Comparison of ENCODE assay signal across 8 mouse cellular contexts in the genomic region with DNA sequence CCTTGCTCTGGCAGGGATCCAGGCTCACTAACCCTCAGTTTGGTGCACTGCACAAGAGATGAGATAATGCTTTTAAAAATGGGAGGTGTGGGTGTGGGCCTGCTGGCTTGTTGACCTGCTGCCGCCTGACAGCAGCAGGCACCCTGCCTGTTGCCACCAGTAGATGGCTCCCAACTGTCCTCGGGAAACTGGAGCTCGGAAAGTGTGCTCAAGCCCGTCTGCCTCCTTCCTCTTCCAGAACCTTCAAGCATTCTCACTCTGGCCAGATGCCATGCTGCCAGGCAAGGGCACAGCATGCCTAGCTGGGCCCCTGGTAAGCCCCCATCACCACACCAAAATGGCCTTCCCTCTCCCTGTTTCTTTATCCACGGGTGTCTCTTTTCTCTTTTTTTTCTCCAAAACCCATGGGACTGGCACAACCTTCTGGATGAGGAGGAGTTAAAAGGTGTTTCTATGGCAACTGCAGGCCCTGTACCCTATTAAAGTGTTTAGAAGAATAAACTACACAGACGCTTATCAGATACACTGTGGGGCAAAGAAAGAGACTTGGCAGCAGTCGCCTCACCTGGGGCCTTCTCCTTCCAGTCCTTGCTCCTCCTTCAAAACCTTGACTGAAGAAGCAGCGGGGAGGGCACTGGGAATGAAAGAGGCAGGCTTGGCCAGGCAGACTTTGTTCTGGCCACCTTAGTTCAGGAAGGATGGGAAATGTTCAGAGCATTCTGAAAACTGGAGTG. TPM values are rescaled to one million over a fixed set of nuclear protein-coding genes. Genes with fewer than 3 reads are reported as not detected.
A peak's percentile ranks its signal among the peaks of the same experiment; 100 is the strongest.
DNase-seq lines count a peak whose midpoint lies in the region; ATAC-seq lines count a peak whose summit lies in the region.

No protein-coding gene starts in this region.

- WGBS in hindbrain, embryonic 14.5 days = 19% methylated on average over 8 of the region's 8 CpGs

- peak overlapping the region; percentile 40; the same call in 1 of the 2 replicates for H3K4me3 ChIP-seq in hindbrain, embryonic 14.5 days (replicated peaks; ENCODE audit: low read length)

- peak overlapping the region; percentile 98 for H3K4me2 ChIP-seq in hindbrain, embryonic 14.5 days (replicated peaks)

- H3K4me1 ChIP-seq in hindbrain, embryonic 14.5 days (replicated peaks; ENCODE audit: control insufficient read depth, insufficient read depth, low read length) = peaks cover 31% of the 10 kb centered on the region

- 0 out of 2 replicates have a peak, but pooled peaks have one; percentile 25 for ATAC-seq in hindbrain, embryonic 14.5 days (ENCODE audit: low FRiP score)
- ATAC-seq in erythroid progenitor cell, adult 5-6 weeks (replicated peaks; ENCODE audit: low FRiP score, poor library complexity, severe bottlenecking) = no peak

- no peak overlapping the region; the same call in 1 of the 2 replicates for H3K9ac ChIP-seq in hindbrain, embryonic 14.5 days

- H3K27ac ChIP-seq in hindbrain, embryonic 14.5 days = no peak overlapping the region

- peaks cover 13% of the 10 kb centered on the region for H3K27me3 ChIP-seq in hindbrain, embryonic 14.5 days (ENCODE audit: control insufficient read depth, insufficient read depth, low read length)

- no peaks in the 10 kb centered on the region for H3K9me3 ChIP-seq in hindbrain, embryonic 14.5 days (ENCODE audit: control insufficient read depth, low read length)

- peak; percentile 71 for DNase-seq in ZHBTc4 (ENCODE audit: low read depth, low spot score)
- DNase-seq in cerebellum, postnatal 14 days = peak; percentile 85 to 87
- DNase-seq in gastrocnemius, adult 18-20 months (ENCODE audit: low spot score) = peak; percentile 88
- DNase-seq in hindbrain, embryonic 14.5 days (ENCODE audit: low spot score) = peak; percentile 63
- DNase-seq in layer of hippocampus, postnatal 36 days = peak; percentile 64 to 65
- peak; percentile 83 for DNase-seq in lung, postnatal 14 days
- DNase-seq in retina, postnatal 7 days (ENCODE audit: low read depth, low spot score) = peak; percentile 21

- H3K36me3 ChIP-seq in hindbrain, embryonic 14.5 days (replicated peaks; ENCODE audit: control insufficient read depth, insufficient read depth) = no peaks in the 10 kb centered on the region

RNA-seq across cellular contexts. Expression of a gene that starts 2.8 kb away (rescaled TPM):
- total RNA-seq in gastrocnemius, adult 18-20 months (2021) = 10 to 100 TPM; 59.2 to 63.2 TPM
- 42.5 and 45.1 TPM in 2 replicates for polyA plus RNA-seq in hindbrain, embryonic 14.5 days (2014; fragmentation: Nextera tagmentation; extraction: Ambion mirVana)
- total RNA-seq in layer of hippocampus, postnatal 36 days (2021) = 10 to 100 TPM; 49.2 to 60.3 TPM
- 0.72 TPM in 1 of 2 replicates, not detected in the other for total RNA-seq in erythroid progenitor cell, adult 5-6 weeks (2015; ENCODE audit: low replicate concordance)
- total RNA-seq in erythroid progenitor cell, adult 5-6 weeks (2017; ENCODE audit: low replicate concordance) = 0.64 TPM in 1 of 2 replicates, not detected in the other

Comparison
In these comparisons a context has a peak if more than half of its experiments do, and no peak if none do; other contexts are left out.
1. DNase-seq: peak in every context shown above with its lines; median percentile 88 in gastrocnemius, adult 18-20 months; 86 in cerebellum, postnatal 14 days; 83 in lung, postnatal 14 days; 71 in ZHBTc4; 64 in layer of hippocampus, postnatal 36 days; 63 in hindbrain, embryonic 14.5 days; 21 in retina, postnatal 7 days.
2. RNA of a gene that starts 2.8 kb away (total RNA-seq): 59.2 to 63.2 TPM in gastrocnemius, adult 18-20 months and 49.2 to 60.3 TPM in layer of hippocampus, postnatal 36 days; 0.64 to 0.72 TPM in erythroid progenitor cell, adult 5-6 weeks; every median in the first group is over 10 times any median in the second.